Comparison of ENCODE assay signal across 25 mouse cellular contexts in the genomic region with DNA sequence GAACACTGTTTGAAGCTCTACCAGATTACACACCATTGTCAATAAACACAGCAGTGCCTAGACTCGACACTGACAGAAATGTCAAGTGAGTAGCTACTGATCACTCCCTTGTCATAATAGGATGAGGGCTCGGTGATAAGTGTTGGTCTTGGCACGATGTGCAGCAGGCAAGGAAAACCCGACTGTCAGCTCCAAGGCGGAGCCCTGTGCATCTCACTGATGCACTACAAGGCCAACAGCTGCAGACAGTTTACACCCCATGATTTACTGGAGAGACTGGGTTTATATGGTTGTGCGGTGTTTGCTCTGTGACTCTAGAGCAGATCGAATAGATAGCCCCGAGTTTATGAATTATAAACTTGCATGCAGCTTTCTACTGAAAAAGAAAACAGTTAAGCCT.
DNase-seq lines count a peak whose midpoint lies in the region; ATAC-seq and TF ChIP-seq lines count a peak whose summit lies in the region.
"Had no signal": no experiment of that assay in that cellular context is flagged by ENCODE, and none has a peak within 500 bp of the region (broad histone marks: within the 10 kb centered on the region; RNA-seq: fewer than 3 reads in every experiment).

No protein-coding gene starts in this region.

- TF ChIP-seq EP300 in lung, postnatal 0 days (IDR thresholded peaks at IDR 0.05) = no peak

- DNase-seq in adrenal gland, adult (ENCODE audit: inconsistent age in 2 of 2, low spot score in 1 of 2) = peak; percentile 44 to 71
- no peak for DNase-seq in adrenal gland, postnatal 4 days (ENCODE audit: low spot score in 2 of 2)
- DNase-seq in heart, adult 11 months = peak; percentile 63
- peak; percentile 22 for DNase-seq in lung, postnatal 0 days (ENCODE audit: low spot score)
- DNase-seq in lung, adult 18-20 months = no peak
- peak; percentile 44 for DNase-seq in embryonic facial prominence, embryonic 14.5 days (ENCODE audit: low spot score)
- DNase-seq: cerebellum, adult 9-11 months; forebrain, postnatal 0 days; heart, adult 2 months; heart, postnatal 10 days; layer of hippocampus, adult 9-11 months; left cerebral cortex, postnatal 4 days; liver; midbrain, embryonic 14.5 days; right cerebral cortex, postnatal 14 days; spleen, adult 18-20 months had no signal

- WGBS in heart, embryonic 11.5 days (ENCODE audit: insufficient replicate concordance) = 60% methylated on average over 8 of the region's 8 CpGs
- WGBS in lung, postnatal 0 days = 40% methylated on average over 8 of the region's 8 CpGs
- 62% methylated on average over 8 of the region's 8 CpGs for WGBS in embryonic facial prominence, embryonic 14.5 days

- H3K36me3 ChIP-seq in heart, embryonic 11.5 days (ENCODE audit: control insufficient read depth, insufficient read depth, low read length) = no peaks in the 10 kb centered on the region
- no peaks in the 10 kb centered on the region for H3K36me3 ChIP-seq in lung, postnatal 0 days (ENCODE audit: insufficient read depth, low read length)
- H3K36me3 ChIP-seq in embryonic facial prominence, embryonic 14.5 days (ENCODE audit: control insufficient read depth, insufficient read depth, low read length) = no peaks in the 10 kb centered on the region
- H3K36me3 ChIP-seq: embryonic facial prominence, embryonic 12.5 days; hindbrain, embryonic 13.5 days had no signal

- no peak for TF ChIP-seq CTCF in lung, postnatal 0 days (IDR thresholded peaks at IDR 0.05)

- no peak overlapping the region for H3K9ac ChIP-seq in heart, embryonic 11.5 days (ENCODE audit: low read depth, low read length)
- H3K9ac ChIP-seq in lung, postnatal 0 days (replicated peaks; ENCODE audit: low read depth) = no peak overlapping the region
- no peak overlapping the region for H3K9ac ChIP-seq in embryonic facial prominence, embryonic 14.5 days (ENCODE audit: low read depth, low read length)
- H3K9ac ChIP-seq: embryonic facial prominence, embryonic 12.5 days; forebrain, postnatal 0 days; hindbrain, embryonic 13.5 days had no signal

- H3K9me3 ChIP-seq in heart, embryonic 11.5 days (replicated peaks; ENCODE audit: control insufficient read depth, low read length) = no peaks in the 10 kb centered on the region
- H3K9me3 ChIP-seq in lung, postnatal 0 days (ENCODE audit: low read length) = no peaks in the 10 kb centered on the region
- H3K9me3 ChIP-seq in embryonic facial prominence, embryonic 14.5 days (ENCODE audit: control insufficient read depth, low read length) = no peaks in the 10 kb centered on the region
- H3K9me3 ChIP-seq: embryonic facial prominence, embryonic 12.5 days; hindbrain, embryonic 13.5 days; megakaryocyte, embryonic 14.5 days had no signal

- H3K4me3 ChIP-seq in heart, embryonic 11.5 days (ENCODE audit: low read depth, low read length) = no peak overlapping the region
- no peak overlapping the region for H3K4me3 ChIP-seq in lung, postnatal 0 days (ENCODE audit: low read depth, low read length)
- H3K4me3 ChIP-seq in embryonic facial prominence, embryonic 14.5 days (ENCODE audit: low read depth, low read length) = no peak overlapping the region
- H3K4me3 ChIP-seq: embryonic facial prominence, embryonic 12.5 days; heart, adult 2 months; hindbrain, embryonic 13.5 days; left cerebral cortex, adult 2 months; megakaryocyte, embryonic 14.5 days had no signal

- peaks cover 16% of the 10 kb centered on the region for H3K4me1 ChIP-seq in heart, embryonic 11.5 days (ENCODE audit: control insufficient read depth, insufficient read depth, low read length)
- 0 out of 2 replicates have a peak, but pooled peaks cover 6% of the 10 kb centered on the region for H3K4me1 ChIP-seq in lung, postnatal 0 days (ENCODE audit: insufficient read depth, low read depth, low read length)
- peaks cover 11% of the 10 kb centered on the region for H3K4me1 ChIP-seq in embryonic facial prominence, embryonic 14.5 days (ENCODE audit: control insufficient read depth, insufficient read depth, low read length)

- no peak overlapping the region for H3K4me2 ChIP-seq in heart, embryonic 11.5 days
- H3K4me2 ChIP-seq in lung, postnatal 0 days (replicated peaks; ENCODE audit: low read depth, low read length) = no peak overlapping the region
- H3K4me2 ChIP-seq in embryonic facial prominence, embryonic 14.5 days (ENCODE audit: low read depth, low read length) = no peak overlapping the region
- H3K4me2 ChIP-seq: embryonic facial prominence, embryonic 12.5 days; hindbrain, embryonic 13.5 days had no signal

- no peak overlapping the region for H3K27ac ChIP-seq in heart, embryonic 11.5 days (ENCODE audit: low read depth, low read length)
- H3K27ac ChIP-seq in lung, postnatal 0 days (ENCODE audit: low read length) = no peak overlapping the region
- H3K27ac ChIP-seq in embryonic facial prominence, embryonic 14.5 days (replicated peaks; ENCODE audit: low read depth, low read length) = no peak overlapping the region
- H3K27ac ChIP-seq: embryonic facial prominence, embryonic 12.5 days; heart, adult 2 months; hindbrain, embryonic 13.5 days; left cerebral cortex, adult 2 months had no signal

- no peak for ATAC-seq in heart, embryonic 11.5 days (replicated peaks; ENCODE audit: insufficient number of reproducible peaks, low FRiP score, low TSS enrichment)
- no peak for ATAC-seq in lung, postnatal 0 days
- ATAC-seq in embryonic facial prominence, embryonic 14.5 days (ENCODE audit: low read depth) = no peak
- ATAC-seq in granulocyte monocyte progenitor cell, adult 5-6 weeks (replicated peaks; ENCODE audit: poor library complexity, severe bottlenecking) = no peak
- ATAC-seq: CD4-positive, CD25-positive, alpha-beta regulatory T cell, adult 4 months; forebrain, postnatal 0 days; inflammation-experienced regulatory T-cells, adult 6 months; Patski had no signal

- H3K27me3 ChIP-seq in heart, embryonic 11.5 days (ENCODE audit: control insufficient read depth, insufficient read depth, low read length) = no peaks in the 10 kb centered on the region
- H3K27me3 ChIP-seq in lung, postnatal 0 days (replicated peaks; ENCODE audit: insufficient read depth, low read length) = no peaks in the 10 kb centered on the region
- H3K27me3 ChIP-seq in embryonic facial prominence, embryonic 14.5 days (replicated peaks; ENCODE audit: control insufficient read depth, insufficient read depth, low read length) = no peaks in the 10 kb centered on the region
- H3K27me3 ChIP-seq: embryonic facial prominence, embryonic 12.5 days; hindbrain, embryonic 13.5 days; Patski had no signal

Comparison
In these comparisons a context has a peak if more than half of its experiments do, and no peak if none do; other contexts are left out.
1. DNase-seq: peak in adrenal gland, adult (2 of 2), heart, adult 11 months (single experiment), lung, postnatal 0 days (single experiment) and embryonic facial prominence, embryonic 14.5 days (single experiment); none in adrenal gland, postnatal 4 days (0 of 2) and lung, adult 18-20 months (0 of 2).